Mouse (Mus musculus) c-Kit-positive CD71-positive TER-119-negative erythroid progenitor cells, embryonic 14.5 days (primary cell): ENCODE data around the gene Serpina16.
"Not testable (repeated sequence)": the region's sequence is repeated elsewhere in the genome, so short reads cannot be mapped to it uniquely, and the experiment has no call there.

ENCODE experiments used
- DNase-seq: peaks from one replicate; pipeline ENCODE4 v3.0.0-alpha.2; 2013; ENCODE audit warnings: low read depth

Serpina16 gene

DNA sequence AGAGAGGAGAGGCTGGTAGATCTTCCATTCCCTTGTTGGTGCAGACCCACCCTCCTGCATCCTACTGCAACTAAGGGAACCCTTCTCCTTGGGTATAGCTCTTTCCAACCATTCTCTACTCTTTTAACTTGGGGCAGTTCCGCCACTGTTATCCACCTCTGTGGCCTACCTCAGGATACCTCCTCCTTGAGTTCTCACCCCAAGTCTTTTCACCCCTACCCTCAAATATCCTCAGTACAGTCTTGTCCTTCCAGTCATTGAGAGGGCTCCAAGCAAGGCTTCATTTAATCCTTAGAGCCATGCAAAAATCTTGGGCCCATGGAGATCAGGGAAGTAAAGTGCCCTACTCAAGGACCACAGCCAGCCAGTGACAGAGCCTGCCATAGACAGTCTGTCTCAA is at the start of gene Serpina16:
Serpina16 (minus strand) TSS at position 101 of the 400 bp plus-strand sequence.
- no peak for DNase-seq

DNA sequence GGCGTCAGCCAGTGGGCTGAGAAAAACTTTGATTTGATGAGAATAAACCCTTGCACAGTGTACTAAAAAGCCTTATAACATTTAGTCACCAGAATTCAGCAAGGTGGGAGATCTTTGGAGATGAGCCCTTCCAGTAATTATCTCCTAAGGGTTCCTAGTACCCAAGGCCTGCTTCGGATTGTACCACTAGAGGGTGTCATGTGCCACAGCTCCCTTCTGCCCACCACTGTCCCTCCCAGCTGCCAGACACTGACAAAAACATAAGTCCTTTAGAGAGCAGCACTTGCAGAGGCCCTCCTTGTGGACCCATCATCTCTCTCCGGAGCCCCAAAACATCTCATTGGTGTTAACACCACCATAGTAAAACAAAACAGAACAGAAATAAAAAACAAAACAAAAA is 35.6 kb upstream of the Serpina16 start:
- DNase-seq = no peak

DNA sequence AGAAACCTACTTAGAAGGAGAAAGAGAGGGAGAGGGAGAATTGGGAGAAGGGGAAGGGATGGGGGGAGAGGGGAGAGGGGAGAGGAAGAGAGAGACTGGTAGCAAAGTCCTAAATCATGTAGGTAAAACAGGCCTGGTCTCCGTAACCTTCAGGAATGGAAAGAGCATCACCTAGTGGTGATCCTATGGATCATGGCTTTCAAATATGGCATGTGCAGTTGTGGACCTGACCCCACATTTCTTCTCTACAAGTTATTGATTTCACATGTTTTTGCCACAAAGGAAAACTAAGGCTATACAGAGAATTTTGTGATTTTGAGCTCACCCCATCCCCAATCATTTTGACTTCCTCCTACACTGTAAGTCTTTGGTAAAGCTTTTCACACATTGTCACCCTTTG is 34.5 kb upstream of the Serpina16 start:
- no peak for DNase-seq

DNA sequence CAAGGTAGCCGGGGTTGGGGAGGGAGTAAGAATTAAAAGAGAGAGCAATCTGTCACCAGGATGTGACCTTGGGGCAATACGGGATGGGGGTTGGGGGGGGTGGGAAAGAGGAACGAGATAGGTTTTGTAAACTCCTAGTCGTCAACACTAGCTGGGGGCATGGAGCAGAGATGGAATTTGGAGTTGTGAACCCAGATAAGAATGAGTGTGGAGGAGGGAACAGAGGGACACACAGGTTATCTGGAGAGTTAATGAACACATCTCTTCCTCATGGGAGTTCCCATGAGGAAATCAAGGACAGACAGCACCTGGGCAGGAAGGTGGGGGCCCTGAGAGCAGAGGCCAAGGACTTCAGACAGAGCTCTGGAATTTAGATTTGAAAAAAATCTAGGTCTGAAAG is 30.2 kb upstream of the Serpina16 start:
- no peak for DNase-seq

DNA sequence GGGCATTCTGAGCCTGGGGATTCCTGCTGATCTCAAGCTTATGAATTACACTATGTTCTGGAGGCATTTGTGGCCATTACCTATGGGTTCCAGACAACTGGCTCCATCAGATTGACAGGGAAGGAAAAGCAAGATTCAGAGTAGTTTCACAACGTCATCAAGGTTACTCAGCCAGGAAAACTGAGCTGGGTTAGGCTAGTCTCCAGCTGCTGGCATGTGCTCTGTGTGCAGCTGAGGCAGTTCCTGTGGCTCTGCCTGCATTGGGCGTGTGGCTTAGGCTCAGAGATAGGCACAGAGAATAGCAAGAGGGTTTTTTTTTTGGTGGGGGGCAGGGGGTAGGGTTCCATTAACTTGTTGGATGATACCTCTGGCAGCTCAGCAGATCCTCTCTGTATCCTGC is 29.6 kb upstream of the Serpina16 start:
- no peak for DNase-seq

DNA sequence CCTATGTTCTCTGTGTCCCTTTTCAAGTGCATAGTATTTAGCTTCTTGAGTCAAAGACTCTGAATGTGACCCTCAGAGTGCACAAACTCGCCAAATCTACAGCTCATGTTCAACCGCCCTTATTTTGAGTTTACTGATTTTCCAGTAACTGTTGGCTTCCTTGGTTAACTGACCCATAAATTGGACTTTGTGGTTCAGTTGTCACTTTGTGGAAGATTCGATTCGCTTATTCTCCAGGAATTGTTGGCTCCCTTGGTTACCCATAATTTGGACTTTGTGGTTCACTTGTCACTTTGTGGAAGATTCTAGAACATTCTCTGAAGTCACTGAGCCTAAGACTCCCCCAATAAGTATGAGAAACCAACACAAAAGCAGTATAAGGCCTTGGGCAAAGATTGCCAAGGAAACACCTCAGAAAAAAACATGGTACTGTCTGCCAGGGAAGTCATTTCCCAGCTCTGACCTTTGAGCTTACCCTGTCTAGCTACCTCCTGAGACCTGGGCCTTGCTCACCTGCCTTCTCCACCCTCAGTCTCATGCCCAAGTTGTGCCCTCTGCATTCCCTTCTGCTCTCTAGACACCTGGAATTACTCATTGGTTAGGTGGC is 24.3 kb upstream of the Serpina16 start:
- DNase-seq = no peak

DNA sequence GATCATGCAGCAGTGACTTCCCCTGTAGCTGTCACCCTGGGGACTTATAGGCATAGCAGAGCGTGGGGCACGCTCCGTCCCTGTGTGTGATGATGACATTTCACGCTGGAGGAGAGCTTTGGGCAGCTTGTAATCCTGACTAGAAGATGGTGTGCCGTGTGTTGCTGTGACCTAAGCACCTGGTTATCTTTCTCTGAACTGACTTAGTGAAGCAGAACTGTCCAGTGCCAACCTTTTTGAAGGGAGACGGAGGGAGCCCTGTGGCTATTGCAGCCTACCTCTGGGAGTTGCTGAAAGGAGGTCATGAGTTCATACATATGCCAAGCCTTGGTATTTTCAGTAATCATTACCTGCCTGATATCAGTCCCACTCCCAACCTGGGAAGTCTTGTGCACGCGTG is 19.5 kb upstream of the Serpina16 start, which contains the start of gene Serpina1f:
Serpina1f (minus strand) TSS at position 101 of the 400 bp plus-strand sequence.
- DNase-seq = no peak

DNA sequence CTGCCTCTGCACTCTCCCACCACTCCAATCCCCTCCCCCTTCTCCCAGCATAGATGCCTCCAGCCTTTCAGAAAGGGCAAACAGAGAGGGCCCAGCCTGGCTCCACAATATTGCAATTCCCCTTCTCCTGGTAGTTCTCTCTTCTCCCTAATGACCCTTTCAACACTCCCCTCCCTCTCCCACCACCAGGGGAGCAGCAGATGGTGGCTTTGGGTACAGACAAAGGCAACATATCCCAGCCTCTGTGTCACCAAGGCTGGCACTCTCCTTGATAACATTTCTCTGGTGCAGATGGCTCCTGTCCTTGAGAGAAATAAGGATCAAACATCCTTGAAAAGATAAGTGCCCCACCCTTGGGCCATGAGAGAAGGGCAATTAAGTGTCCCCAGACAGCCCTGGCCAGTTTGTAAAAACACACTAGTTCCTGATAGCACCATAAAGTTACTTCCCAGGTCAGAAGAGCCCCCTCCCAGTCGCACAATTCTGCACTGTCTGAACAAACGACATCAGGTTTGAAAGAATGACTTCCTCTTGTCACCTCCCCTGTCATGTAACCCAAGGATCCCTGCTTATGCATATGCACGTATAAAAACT is 12.4 kb upstream of the Serpina16 start:
- DNase-seq = no peak

DNA sequence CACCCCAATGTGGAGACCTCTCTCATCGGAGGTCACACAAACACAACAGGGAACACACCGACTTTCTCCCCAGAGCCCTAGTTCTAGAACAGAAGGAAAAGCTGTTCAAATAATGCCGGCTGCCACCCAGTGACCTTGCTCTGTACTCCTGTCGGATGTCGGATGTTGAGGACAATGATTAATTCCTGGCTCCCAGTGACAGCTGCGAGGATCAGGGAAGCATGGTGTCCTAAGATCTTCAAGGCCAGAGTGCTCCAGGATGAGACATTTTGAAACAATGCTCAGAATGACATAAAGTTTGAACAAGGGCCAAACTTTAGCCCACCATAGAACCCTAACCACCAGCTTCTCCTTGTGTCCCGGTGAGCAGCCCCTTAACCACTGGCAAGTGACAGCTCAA is 11.1 kb upstream of the Serpina16 start:
- no peak for DNase-seq

DNA sequence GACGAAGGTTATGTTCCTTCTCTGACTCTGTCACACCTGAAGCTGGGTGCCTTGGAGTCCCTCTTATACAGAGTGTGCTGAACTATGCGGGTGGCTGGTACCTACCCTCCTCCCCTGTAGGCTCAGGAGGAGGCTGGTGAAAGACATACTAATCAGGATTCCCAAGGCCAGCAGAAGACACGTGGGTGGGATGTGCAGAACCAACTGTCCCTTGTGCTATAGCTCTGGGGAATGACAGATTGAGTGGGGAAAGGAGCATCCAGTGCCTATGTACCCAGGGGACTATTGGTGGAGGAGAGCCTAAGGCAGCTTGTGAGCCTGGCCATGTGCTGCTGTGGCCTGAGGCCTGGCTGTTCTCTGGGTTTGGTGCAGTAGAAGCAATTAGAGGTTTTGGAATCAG is 10.1 kb upstream of the Serpina16 start:
- DNase-seq = no peak

DNA sequence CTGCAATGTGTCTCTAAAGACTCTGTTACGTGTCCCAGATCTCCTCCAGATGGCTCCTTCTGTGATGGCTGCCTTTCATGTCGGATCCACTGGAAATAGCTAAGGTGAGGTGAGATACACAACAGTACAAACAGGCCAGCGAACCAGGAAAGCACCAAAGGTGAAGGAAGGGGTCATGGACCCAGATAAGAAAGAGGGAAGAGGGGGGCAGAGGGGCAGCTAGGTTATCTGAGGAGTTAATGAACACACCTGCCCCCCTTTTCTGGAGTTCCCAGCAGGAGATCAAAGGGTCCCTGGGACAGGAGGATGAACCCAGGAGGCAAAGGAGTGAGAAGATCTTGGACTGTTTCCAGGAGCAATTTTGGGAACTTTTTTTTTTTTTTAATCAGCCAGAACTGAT is 9.4 kb upstream of the Serpina16 start:
- DNase-seq = no peak

DNA sequence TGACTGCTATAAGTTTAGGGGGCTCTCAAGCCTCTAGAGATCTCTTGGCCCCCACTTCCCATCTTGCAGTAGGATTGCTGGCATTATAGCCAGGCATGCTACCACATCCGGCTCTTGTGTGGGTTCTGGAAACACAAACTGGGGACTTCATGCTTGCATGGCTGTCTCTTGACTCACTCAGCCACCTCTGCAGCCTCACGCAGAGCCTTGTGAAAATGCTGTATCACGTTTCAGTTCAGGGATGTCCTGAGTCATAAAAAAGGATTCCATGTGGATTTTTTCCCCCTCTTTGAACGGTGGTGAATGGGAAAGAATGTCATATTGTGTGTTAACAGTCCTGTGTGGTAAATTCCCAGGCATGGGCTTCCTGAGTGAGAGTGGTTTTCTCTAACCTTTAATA is 7.8 kb upstream of the Serpina16 start:
- no peak for DNase-seq

DNA sequence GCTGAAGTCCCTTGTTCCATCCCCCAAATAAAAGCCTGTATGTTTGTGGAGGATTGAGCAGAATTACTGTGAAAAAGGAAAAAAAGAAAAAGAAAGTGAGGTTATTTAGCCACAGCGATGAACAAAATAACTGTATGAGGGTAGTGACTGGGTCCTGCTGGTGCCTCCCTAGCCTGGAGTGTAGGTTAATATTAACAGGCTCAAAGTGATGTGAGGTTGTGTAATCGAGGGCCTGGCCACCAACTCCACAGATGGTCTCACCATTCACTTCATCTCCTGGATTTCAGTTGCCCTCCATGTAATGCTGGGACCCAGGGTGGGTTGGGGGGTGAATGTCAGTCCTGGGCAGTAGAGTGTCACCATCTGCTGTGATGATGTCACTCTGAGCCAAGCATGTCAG is 5.8 kb upstream of the Serpina16 start:
- DNase-seq = no peak

DNA sequence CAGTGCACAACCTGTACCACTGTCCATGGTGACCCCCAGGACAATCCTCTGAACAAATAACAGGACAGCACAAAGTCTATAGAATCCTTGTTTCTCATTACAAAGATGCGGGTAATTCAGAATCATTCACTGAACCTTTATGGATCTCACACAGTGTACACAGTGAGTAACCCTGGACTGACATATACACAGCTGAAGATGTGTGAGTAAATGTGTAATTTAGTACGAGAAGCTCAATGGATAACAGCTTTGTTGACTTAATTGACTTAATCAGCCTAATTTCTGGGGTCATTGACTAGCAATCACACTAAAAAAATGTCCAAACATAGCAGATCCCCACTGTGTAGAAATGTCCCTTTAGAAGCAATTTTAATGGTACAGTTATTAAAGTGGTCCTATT is 5.2 kb upstream of the Serpina16 start:
- no peak for DNase-seq

DNA sequence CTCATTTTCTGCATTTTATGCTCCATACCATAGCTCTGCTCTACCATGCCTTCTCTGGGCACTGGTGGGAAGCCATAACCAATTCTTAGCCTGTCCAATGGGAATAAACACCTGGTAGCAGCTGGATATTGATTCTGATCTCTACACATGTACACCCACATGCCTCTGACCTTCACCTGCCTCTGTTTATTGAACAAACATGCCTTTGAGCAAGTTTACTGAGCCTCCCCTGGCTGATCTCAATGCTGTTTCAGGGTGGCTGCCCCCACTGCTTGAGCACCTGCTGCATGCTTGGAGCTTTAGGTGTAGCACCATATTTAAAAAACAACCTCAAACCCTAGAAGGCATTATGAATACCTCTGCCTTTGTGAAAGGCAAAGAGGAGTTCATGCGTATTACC is 3.9 kb upstream of the Serpina16 start:
- DNase-seq = not testable (repeated sequence)

DNA sequence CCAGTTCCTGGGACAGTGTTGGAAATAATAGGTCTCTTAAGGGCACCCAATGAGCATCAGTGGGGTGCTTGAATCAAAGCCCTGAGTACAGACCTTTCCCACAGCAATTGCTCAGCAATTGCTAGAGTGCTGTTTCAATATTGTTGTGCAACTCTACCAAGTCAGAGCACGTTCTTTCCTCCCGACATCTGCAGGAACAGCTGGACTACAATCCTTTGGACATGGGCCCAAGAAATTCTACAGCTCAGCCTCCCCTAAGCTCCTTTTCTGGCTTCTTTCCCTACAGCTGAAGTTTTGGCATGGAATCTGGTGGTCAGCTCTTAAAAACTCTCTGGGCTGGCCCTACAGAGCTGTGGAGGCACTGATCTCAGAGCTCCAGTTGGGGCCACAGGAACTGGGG is 2.8 kb downstream of the Serpina16 start:
- no peak for DNase-seq

DNA sequence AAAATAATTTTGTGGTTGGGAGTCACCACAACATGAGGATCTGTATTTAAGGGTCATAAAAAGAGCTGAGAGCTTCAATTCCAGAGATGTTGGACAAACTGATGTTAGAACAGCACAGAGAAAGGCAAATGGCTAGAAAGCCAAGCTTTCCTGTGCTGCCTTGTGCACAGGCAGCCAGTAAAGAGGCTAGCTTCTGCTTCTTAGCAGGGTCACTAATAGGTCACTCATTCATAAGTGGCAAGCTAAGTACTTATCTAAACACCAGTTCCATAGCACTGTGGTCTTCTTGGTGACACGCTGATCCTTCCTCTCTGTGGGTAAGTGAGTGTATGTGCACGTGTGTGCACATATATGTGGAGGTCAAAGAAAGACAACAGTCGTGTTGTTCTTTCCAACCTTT is 4.5 kb downstream of the Serpina16 start:
- DNase-seq = no peak

DNA sequence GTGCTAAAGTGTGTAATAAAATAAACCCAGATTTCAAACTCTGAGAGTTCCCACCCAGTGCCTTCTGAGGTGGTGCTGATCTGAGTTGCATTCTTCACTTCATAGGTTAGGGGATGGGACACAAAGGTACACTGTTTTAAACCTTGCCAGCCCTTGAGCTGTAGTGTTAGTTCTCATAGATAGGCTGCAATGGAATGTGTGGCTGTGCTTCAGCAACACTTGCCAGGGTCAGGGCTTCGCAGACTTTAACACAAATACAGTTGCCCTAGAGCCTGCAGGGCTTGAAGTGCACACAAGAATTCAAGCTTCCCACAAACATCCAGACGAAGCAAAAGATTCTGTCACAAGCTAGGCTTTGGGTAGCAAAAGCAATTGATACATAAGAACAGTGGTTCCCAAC is 5.0 kb downstream of the Serpina16 start:
- DNase-seq = no peak

DNA sequence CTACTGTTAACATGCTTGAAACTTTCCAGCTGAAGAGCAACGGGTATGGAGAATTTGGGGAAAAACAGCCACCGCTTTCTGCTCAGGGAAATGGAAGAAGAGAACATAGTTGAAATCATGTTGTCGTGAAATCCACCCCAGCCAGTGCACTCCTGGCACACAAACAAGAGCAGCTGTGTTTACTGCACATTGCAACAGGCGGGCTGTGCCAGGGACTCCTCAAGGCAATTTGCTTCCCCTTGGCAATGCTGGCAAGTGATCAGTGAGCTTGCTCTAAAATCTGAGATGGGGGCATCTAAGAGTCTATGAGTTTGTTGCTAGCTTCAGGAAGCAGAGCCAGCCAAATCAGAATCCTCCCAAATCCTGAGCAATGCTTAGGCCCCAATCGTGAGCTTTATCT is 5.6 kb downstream of the Serpina16 start:
- DNase-seq = no peak

DNA sequence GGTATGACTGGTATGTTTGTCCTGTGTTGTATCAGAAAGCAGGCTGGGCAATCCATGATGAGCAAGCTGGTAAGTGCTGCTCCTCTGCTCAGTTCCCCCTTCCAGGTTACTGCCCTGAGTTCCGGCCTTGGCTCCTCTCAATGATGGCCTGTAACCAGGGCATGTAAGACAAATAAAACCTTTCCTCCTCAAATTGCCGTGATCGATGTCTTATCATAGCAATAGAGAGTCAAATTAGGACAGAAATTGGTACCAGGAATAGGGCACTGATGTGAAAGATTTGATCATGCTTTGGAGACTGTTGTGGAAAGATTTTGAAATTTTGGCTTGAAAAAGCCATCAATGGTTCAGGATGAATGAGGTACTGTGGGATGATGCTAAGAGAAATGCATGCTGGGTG is 10.7 kb downstream of the Serpina16 start:
- DNase-seq = no peak

DNA sequence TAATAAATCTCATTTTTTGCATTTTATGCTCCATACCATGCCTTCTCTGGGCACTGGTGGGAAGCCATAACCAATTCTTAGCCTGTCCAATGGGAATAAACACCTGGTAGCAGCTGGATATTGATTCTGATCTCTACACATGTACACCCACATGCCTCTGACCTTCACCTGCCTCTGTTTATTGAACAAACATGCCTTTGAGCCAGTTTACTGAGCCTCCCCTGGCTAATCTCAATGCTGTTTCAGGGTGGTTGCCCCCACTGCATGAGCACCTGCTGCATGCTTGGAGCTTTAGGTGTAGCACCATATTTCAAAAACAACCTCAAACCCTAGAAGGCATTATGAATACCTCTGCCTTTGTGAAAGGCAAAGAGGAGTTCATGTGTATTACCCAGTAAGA is 13.9 kb downstream of the Serpina16 start:
- not testable (repeated sequence) for DNase-seq

DNA sequence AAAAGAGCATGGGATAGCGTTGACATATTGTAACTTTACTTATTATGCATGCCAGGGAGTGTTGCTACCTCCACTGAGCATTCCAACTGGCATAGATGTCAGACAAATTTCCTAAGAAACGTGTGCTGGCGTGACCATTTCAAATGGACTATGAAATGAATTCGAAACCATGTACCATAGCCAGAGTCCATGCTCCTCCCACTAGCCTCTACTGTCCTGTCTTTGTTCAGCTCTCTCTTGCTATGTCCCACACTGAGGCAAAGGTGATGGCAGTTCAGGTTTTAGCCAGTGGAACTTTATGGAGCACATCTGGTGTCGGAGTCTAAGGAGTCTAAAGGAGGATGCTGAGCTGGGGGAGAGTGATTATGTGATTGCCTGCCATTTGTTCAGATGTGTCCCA is 15.9 kb downstream of the Serpina16 start:
- DNase-seq = no peak

DNA sequence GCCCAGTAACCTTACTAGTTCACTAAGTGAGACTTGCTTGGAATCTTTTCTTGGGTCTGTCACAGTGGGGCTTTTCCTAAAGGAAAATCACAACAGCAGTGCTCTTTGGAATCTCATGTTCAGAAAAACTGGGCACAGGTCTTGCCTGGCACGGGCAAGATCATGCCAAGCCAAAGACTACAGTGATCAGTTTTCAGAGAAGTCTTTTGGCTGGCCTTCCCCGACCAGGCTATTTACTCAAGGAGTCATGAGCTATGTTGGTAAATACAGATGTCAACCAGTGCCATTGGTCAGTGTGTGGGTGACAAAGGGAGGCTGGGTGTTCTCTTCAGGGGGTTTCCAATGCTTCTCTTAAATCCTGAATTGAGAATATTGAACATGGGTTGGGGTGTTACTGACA is 16.8 kb downstream of the Serpina16 start:
- DNase-seq = no peak

DNA sequence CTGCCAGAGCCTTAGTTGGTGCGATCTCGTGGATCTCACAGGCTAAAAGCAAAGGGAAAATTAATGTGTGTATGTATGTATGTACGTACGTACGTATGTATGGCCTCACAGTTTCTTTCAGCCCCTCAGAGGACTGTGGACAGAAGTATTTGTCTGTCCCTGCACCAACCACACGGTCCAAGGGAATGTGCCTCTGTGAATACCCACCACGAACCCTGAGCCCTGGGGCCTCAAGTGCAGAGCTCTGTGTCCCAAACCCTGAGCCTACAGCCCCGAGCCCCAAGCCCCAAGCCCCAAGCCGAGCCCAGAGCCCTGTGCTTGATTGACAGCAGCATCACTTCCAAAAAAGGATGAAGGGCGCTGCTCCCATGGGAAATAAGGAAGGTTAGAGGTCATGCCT is 17.9 kb downstream of the Serpina16 start:
- DNase-seq = no peak
